8 mouse cellular contexts compared by ENCODE assay signal in genomic region chr3:133551941-133552340, GRCm38 (mm10). TPM values are rescaled to one million over a fixed set of nuclear protein-coding genes. Genes with fewer than 3 reads are reported as not detected.
DNase-seq lines count a peak whose midpoint lies in the region.
"Had no signal": no experiment of that assay in that cellular context is flagged by ENCODE, and none has a peak within 500 bp of the region (broad histone marks: within the 10 kb centered on the region; RNA-seq: fewer than 3 reads in every experiment).

No protein-coding gene starts in this region.

- DNase-seq in gastrocnemius, postnatal 14 days, result peak; percentile 16
- DNase-seq in gastrocnemius, postnatal 25 days, result no peak
- DNase-seq in lung, adult 18-20 months, result peak; percentile 21 to 32
- no peak for DNase-seq in lung, postnatal 25 days (ENCODE audit: low spot score)
- DNase-seq in ZHBTc4 (ENCODE audit: low read depth, low spot score), result peak; percentile 77
- DNase-seq in naive thymus-derived CD4-positive, alpha-beta T cell, adult 2 months (ENCODE audit: low read depth), result peak; percentile 29
- DNase-seq in urinary bladder, adult 2 months (ENCODE audit: low spot score), result no peak
- DNase-seq: kidney, adult 11 months had no signal

- intact Hi-C loops in gastrocnemius, postnatal 14 days (cut with DNase I; ENCODE audit: low total_unique reads), result no loop called here

RNA-seq across cellular contexts. Expression of gene Tet2, which starts 7.0 kb away (rescaled TPM):
- total RNA-seq in gastrocnemius, postnatal 14 days (2021), result 10 to 100 TPM; 32.1 to 34.3 TPM
- 10 to 100 TPM; 16.3 to 27.4 TPM for total RNA-seq in gastrocnemius, postnatal 25 days (2021)
- polyA plus RNA-seq in urinary bladder, adult 2 months (2012; rRNA removed), result 14.4 and 22.9 TPM in 2 replicates

Comparison
In these comparisons a context has a peak if more than half of its experiments do, and no peak if none do; other contexts are left out.
1. DNase-seq: peak in gastrocnemius, postnatal 14 days (single experiment), lung, adult 18-20 months (2 of 2), ZHBTc4 (single experiment) and naive thymus-derived CD4-positive, alpha-beta T cell, adult 2 months (single experiment); none in gastrocnemius, postnatal 25 days (single experiment), lung, postnatal 25 days (single experiment) and urinary bladder, adult 2 months (single experiment).